Mouse (Mus musculus): ENCODE data around the gene Npdc1. TPM values are rescaled to one million over a fixed set of nuclear protein-coding genes. Genes with fewer than 3 reads are reported as not detected.
A peak's percentile ranks its signal among the peaks of the same experiment; 100 is the strongest.
"Not testable (repeated sequence)": the region's sequence is repeated elsewhere in the genome, so short reads cannot be mapped to it uniquely, and the experiment has no call there.

Npdc1 gene
- total and polyA plus RNA-seq, 2 experiments from 2014 or later = 188 to 442 TPM

DNA sequence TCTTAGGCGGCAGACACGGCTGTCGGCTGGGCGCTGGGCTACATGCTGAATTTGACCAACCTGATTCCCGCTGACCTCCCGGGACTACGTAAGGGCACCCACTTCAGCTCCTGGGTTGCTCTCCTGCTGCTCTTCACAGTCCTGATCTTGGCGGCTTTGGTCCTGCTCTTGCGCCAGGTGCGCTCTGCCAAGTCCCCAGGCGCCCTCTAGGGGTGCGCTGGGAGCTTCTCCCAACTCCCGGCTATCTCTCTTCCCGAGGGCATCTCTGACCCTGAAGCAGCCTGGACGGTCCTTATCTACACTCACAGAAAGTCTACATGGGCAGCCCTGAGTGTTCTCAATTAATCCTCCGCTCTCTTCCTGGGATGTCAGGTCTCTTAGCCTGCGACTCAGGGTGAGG, 1.6 kb downstream of the Npdc1 start:
- H3K36me3 ChIP-seq (ENCODE audit: insufficient read depth) = no peaks in the 10 kb centered on the region
- H3K4me3 ChIP-seq (ENCODE audit: low read depth, low read length) = peak overlapping the region; percentile 37
- TF ChIP-seq CTCF (IDR thresholded peaks at IDR 0.05; ENCODE audit: low read depth) = peak; percentile 80
- peaks cover 10% of the 10 kb centered on the region for H3K27me3 ChIP-seq (ENCODE audit: insufficient read depth, low read length)
- H3K4me2 ChIP-seq (ENCODE audit: low read depth) = peak overlapping the region; percentile 74
- WGBS = 5% methylated on average over 17 of the region's 17 CpGs
- H3K4me1 ChIP-seq (ENCODE audit: insufficient read depth) = peaks cover 14% of the 10 kb centered on the region; the same call in 1 of the 2 replicates
- peak overlapping the region; percentile 58 for H3K9ac ChIP-seq
- H3K27ac ChIP-seq (ENCODE audit: low read depth, low read length) = no peak overlapping the region
- no peaks in the 10 kb centered on the region for H3K9me3 ChIP-seq (ENCODE audit: low read length)
- ATAC-seq = no peak
- peak; percentile 78 for DNase-seq

DNA sequence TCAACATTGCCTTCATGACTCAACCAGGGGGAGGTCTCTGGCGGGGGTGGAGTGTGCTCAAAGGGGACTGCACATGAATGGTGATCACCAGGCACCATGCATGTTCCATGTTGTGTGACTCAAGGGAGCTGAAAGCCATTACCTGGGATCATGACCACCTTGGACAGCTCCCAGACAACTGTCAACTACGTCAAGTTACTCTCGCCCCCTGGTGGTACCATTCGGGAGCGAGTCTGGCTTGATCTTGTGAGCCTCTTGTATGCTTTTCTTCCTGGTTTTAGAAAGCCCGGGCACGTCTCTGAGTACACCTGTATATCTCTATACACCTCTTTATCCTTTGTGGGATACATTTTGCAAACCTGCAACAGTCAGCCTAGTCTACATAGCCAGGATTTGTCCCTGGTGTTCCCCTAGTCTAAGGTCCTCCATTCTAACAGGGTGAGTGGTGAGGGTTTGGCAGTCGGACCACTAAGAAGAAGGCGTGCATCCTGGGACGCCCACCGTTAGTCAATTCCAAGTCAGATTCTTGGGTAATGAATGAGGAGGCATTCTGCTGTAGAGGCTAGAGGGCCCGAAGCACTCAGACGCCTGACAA, 3.3 kb downstream of the Npdc1 start:
- H3K4me3 ChIP-seq (ENCODE audit: low read depth, low read length) = peak overlapping the region; percentile 97
- peaks cover 5% of the 10 kb centered on the region; the same call in 1 of the 2 replicates for H3K36me3 ChIP-seq (ENCODE audit: insufficient read depth)
- H3K27ac ChIP-seq (ENCODE audit: low read depth, low read length) = peak overlapping the region; percentile 97
- peak; percentile 92 for DNase-seq
- TF ChIP-seq CTCF (IDR thresholded peaks at IDR 0.05; ENCODE audit: low read depth) = peak; percentile 86
- peak overlapping the region; percentile 66 for H3K4me2 ChIP-seq (ENCODE audit: low read depth)
- ATAC-seq = peak; percentile 44
- H3K27me3 ChIP-seq (ENCODE audit: insufficient read depth, low read length) = no peaks in the 10 kb centered on the region
- 1% methylated on average over 13 of the region's 13 CpGs for WGBS
- H3K4me1 ChIP-seq (ENCODE audit: insufficient read depth) = peaks cover 12% of the 10 kb centered on the region; the same call in 1 of the 2 replicates
- no peaks in the 10 kb centered on the region for H3K9me3 ChIP-seq (ENCODE audit: low read length)
- peak overlapping the region; percentile 100 for H3K9ac ChIP-seq

DNA sequence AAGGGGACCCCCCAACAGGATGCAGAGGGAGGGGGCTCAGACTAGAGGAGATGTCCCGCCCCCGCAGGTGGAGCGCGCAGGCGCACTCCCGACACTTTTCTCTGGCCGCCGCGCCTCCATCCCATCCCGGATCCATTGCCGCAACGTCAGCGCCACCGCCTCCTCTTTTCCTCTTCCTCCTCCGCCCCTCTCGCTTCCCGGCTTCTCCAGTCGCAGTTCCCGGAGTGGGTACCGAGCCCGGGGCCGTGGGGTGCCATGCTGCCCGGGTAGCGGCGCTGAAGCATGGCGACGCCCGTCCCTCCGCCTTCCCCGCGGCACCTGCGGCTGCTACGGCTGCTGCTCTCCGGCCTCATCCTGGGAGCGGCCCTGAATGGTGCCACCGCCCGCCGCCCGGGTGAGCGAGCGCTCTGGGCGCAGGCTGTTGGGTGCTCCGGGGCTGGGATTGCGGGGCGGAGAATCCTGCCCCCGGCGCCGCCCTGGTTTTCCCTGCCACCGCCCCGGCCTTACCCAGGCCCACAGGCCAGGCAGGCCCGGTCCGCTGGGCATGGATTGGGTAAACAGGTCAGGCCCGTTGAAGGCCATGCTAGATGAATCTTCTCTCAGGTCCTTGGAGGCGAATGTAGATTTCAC, 3.9 kb downstream of the Npdc1 start:
- Histone ChIP-seq H3K9ac (peak overlapping the region; percentile 100), H3K4me3 (ENCODE audit: low read depth, low read length) (peak overlapping the region; percentile 97), H3K36me3 (ENCODE audit: insufficient read depth) (peaks cover 11% of the 10 kb centered on the region), H3K27ac (ENCODE audit: low read depth, low read length) (peak overlapping the region; percentile 97), H3K4me1 (ENCODE audit: insufficient read depth) (peaks cover 12% of the 10 kb centered on the region; the same call in 1 of the 2 replicates), H3K27me3 (ENCODE audit: insufficient read depth, low read length) (no peaks in the 10 kb centered on the region), H3K4me2 (ENCODE audit: low read depth) (peak overlapping the region; percentile 66), H3K9me3 (ENCODE audit: low read length) (no peaks in the 10 kb centered on the region)
- TF ChIP-seq CTCF (IDR thresholded peaks at IDR 0.05; ENCODE audit: low read depth) = no peak
- DNase-seq (peak; percentile 94), ATAC-seq (peak; percentile 89)
- 4% methylated on average over 53 of the region's 54 CpGs for WGBS

DNA sequence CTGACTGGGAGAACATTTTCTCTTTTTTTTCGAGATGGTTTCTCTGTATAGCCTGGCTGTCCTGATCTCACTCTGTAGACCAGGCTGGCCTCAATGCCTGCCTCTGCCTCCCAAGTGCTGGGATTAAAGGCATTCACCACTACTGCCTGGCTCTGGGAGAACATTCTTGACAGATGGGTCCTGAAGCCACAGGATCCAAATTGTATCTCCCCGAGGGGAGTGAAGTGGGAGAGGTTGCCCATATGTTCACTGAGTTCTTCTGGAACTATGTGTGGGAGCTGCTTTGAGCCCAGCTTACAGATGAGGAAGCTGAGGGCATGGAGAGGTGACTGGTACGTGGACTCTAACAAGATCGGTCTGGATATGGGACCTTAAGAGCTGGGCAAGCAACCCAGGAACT, 4.8 kb downstream of the Npdc1 start:
- Histone ChIP-seq H3K27ac (ENCODE audit: low read depth, low read length) (peak overlapping the region; percentile 97), H3K4me3 (ENCODE audit: low read depth, low read length) (peak overlapping the region; percentile 97), H3K36me3 (ENCODE audit: insufficient read depth) (peaks cover 19% of the 10 kb centered on the region), H3K4me2 (ENCODE audit: low read depth) (peak overlapping the region; percentile 66), H3K27me3 (ENCODE audit: insufficient read depth, low read length) (no peaks in the 10 kb centered on the region), H3K9ac (peak overlapping the region; percentile 100), H3K9me3 (ENCODE audit: low read length) (no peaks in the 10 kb centered on the region), H3K4me1 (ENCODE audit: insufficient read depth) (peaks cover 12% of the 10 kb centered on the region; the same call in 1 of the 2 replicates)
- WGBS = 66% methylated on average over 4 of the region's 4 CpGs
- no peak for TF ChIP-seq CTCF (IDR thresholded peaks at IDR 0.05; ENCODE audit: low read depth)
- no peak for ATAC-seq
- no peak for DNase-seq

DNA sequence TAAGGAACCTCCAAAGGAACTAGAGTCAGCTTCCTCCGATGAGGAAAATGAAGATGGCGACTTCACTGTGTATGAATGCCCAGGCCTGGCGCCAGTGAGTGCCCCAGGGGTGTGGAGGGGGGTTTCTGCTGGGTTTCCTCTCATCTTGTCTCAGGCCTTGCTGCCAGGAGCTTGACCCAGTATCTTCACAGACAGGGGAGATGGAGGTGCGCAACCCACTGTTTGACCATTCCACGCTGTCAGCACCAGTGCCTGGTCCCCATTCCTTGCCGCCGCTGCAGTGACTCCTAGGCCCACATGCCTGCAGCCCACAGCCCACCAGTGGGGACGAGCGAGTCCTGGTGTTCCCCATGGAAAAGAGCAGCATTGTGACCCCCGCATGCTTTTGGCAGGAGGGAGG, 9.8 kb downstream of the Npdc1 start:
- 93% methylated on average over 10 of the region's 10 CpGs for WGBS

DNA sequence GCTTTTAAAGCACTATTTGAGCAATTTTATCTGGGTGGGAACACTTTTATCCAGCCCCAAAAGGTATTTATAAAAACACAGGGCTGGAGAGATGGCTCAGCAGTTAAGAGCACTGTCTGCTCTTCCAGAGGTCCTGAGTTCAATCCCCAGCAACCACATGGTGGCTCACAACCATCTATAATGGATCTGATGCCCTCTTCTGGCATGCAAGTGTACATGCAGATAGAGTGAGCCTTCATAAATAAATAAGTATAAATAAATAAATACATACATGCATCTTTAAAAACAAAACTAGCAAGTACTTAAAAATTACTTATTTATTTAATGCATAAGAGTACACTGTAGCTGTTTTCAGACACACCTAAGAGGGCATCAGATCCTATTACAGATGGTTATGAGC, 14.3 kb downstream of the Npdc1 start:
- not testable (repeated sequence) for H3K27me3 ChIP-seq (ENCODE audit: insufficient read depth, low read length); H3K4me2 ChIP-seq (ENCODE audit: low read depth)

More for the DNA sequence above, 9.8 kb downstream of the Npdc1 start:
- no peak for ATAC-seq
- Histone ChIP-seq H3K4me2 (ENCODE audit: low read depth) (no peak overlapping the region), H3K4me1 (ENCODE audit: insufficient read depth) (peaks cover 7% of the 10 kb centered on the region; the same call in 1 of the 2 replicates), H3K27ac (ENCODE audit: low read depth, low read length) (no peak overlapping the region), H3K4me3 (ENCODE audit: low read depth, low read length) (no peak overlapping the region), H3K9ac (no peak overlapping the region), H3K36me3 (ENCODE audit: insufficient read depth) (peaks cover 43% of the 10 kb centered on the region), H3K27me3 (ENCODE audit: insufficient read depth, low read length) (no peaks in the 10 kb centered on the region), H3K9me3 (ENCODE audit: low read length) (no peaks in the 10 kb centered on the region)
- DNase-seq = no peak
- no peak for TF ChIP-seq CTCF (IDR thresholded peaks at IDR 0.05; ENCODE audit: low read depth)

DNA sequence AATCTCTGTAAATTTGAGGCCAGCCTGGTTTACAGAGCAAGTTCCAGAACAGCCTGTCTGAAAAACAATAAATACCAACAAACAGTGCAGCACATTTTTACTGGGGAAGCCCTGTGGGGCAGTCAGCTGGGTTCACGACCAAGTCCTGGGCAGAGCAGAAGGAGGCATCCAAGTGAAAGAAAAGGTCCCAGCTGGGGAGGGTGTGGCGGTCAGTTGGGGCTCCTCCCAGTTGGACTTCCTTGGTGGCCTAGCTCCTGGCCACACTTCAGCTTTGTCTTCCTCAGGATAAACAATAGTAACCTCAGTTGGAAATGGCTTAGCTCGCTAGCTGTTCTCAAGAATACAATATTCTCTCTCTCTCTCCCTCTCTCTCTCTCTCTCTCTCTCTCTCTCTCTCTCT, 18.3 kb downstream of the Npdc1 start:
- DNase-seq = no peak
- 14% methylated on average over 3 of the region's 3 CpGs for WGBS

More for the DNA sequence above, 14.3 kb downstream of the Npdc1 start:
- ATAC-seq; H3K9ac ChIP-seq; H3K27ac ChIP-seq (ENCODE audit: low read depth, low read length); H3K4me1 ChIP-seq (ENCODE audit: insufficient read depth); H3K4me3 ChIP-seq (ENCODE audit: low read depth, low read length); H3K9me3 ChIP-seq (ENCODE audit: low read length); DNase-seq: not testable (repeated sequence)
- H3K36me3 ChIP-seq (ENCODE audit: insufficient read depth) = peaks cover 29% of the 10 kb centered on the region
- TF ChIP-seq CTCF (IDR thresholded peaks at IDR 0.05; ENCODE audit: low read depth) = peak; percentile 45

More for the DNA sequence above, 18.3 kb downstream of the Npdc1 start:
- Histone ChIP-seq H3K27ac (ENCODE audit: low read depth, low read length) (no peak overlapping the region), H3K4me2 (ENCODE audit: low read depth) (no peak overlapping the region), H3K36me3 (ENCODE audit: insufficient read depth) (no peaks in the 10 kb centered on the region), H3K4me1 (ENCODE audit: insufficient read depth) (no peaks in the 10 kb centered on the region), H3K27me3 (ENCODE audit: insufficient read depth, low read length) (no peaks in the 10 kb centered on the region), H3K9me3 (ENCODE audit: low read length) (no peaks in the 10 kb centered on the region), H3K9ac (no peak overlapping the region), H3K4me3 (ENCODE audit: low read depth, low read length) (no peak overlapping the region)
- TF ChIP-seq CTCF (IDR thresholded peaks at IDR 0.05; ENCODE audit: low read depth) = no peak
- ATAC-seq = no peak
